Mouse (Mus musculus) stomach, postnatal 0 days (tissue): ENCODE data around the gene Trappc10. TPM values are rescaled to one million over a fixed set of nuclear protein-coding genes. Genes with fewer than 3 reads are reported as not detected.

Source experiments
- ATAC-seq: fragments of 200-750 bp; cut with Nextera tagmentation; 2 replicates; pipeline ENCODE4 v1.8.0; 2017; ENCODE audit not compliant: low FRiP score, low TSS enrichment
- DNase-seq: peaks from one replicate; pipeline ENCODE4 v3.0.0-alpha.2; 2016; ENCODE audit warnings: low spot score
- H3K27ac ChIP-seq: fragments of 300-500 bp; sonication (generic); replicated peaks from 2 replicates; pipeline ENCODE4 v1.5.1; 2014; ENCODE audit warnings: mild to moderate bottlenecking, control low read depth
- H3K27me3 ChIP-seq: fragments of 300-500 bp; sonication (generic); 2 replicates; pipeline ENCODE4 v1.6.1; 2014; ENCODE audit warnings: low read length; ENCODE audit not compliant: control insufficient read depth, insufficient read depth
- H3K36me3 ChIP-seq: fragments of 300-500 bp; sonication (generic); 2 replicates; pipeline ENCODE4 v1.6.1; 2014; ENCODE audit warnings: low read length, mixed read lengths; ENCODE audit not compliant: control insufficient read depth, insufficient read depth
- H3K4me1 ChIP-seq: fragments of 300-500 bp; sonication (generic); replicated peaks from 2 replicates; pipeline ENCODE4 v1.6.1; 2014; ENCODE audit warnings: antibody characterized with exemption; ENCODE audit not compliant: control insufficient read depth, insufficient read depth
- H3K4me2 ChIP-seq: fragments of 300-500 bp; sonication (generic); replicated peaks from 2 replicates; pipeline ENCODE4 v1.6.1; 2014; ENCODE audit warnings: low read depth, mild to moderate bottlenecking, control low read depth, moderate library complexity
- H3K4me3 ChIP-seq: fragments of 300-500 bp; sonication (generic); 2 replicates; pipeline ENCODE4 v1.5.1; 2014; ENCODE audit warnings: low read depth, low read length, control low read depth
- H3K9ac ChIP-seq: fragments of 300-500 bp; sonication (generic); 2 replicates; pipeline ENCODE4 v1.6.1; 2014; ENCODE audit warnings: mild to moderate bottlenecking, low read length, control low read depth, mixed read lengths
- H3K9me3 ChIP-seq: fragments of 300-500 bp; sonication (generic); 2 replicates; pipeline ENCODE4 v1.6.1; 2016; ENCODE audit warnings: low read length; ENCODE audit not compliant: control insufficient read depth
- CTCF ChIP-seq: IDR thresholded peaks from 2 replicates; pipeline ENCODE4 v1.5.1; 2016; ENCODE audit warnings: antibody characterized with exemption, low read depth, mild to moderate bottlenecking, moderate library complexity
- EP300 ChIP-seq: optimal IDR thresholded peaks from 2 replicates; pipeline ENCODE3; 2016; ENCODE audit warnings: antibody characterized with exemption
- WGBS: fragments of 180-500 bp; shearing (Covaris S2); extraction: QIAGEN DNeasy Blood & Tissue Kit; methylation state at CpG from one replicate; pipeline ENCODE4 v1.1.7; 2014; 5-methylcytosine and 5-hydroxymethylcytosine counted together
- polyA plus RNA-seq: library from polyadenylated mRNA; unstranded; fragments of >200 nt; fragmentation: Nextera tagmentation; extraction: Ambion mirVana; gene quantifications from 2 replicates; pipeline ENCODE4 v1.2.1, GENCODE M21; 2015

Trappc10 gene
- polyA plus RNA-seq, 1 experiment from 2014 or later = 17.8 TPM

DNA sequence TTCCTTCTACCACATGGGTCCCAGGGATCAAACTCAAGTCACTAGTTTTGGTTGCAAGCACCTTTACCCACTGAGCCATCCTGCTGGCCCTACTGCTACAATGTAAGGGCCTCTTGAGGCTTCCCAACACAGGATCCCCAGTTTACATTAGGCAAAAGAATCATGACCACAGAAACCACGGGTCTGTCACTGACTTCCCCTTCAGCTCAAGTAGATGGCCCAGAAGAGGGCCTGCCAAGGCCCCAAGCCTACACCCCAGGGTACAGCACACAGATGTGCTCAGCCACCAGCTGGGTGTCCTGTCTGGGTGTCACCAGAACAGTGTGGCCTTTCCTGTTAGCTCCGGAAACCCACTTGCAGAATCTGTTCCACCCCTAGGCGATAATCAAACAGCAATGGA is 20.3 kb upstream of the Trappc10 start:
- no peak overlapping the region for H3K4me2 ChIP-seq
- H3K36me3 ChIP-seq = no peaks in the 10 kb centered on the region
- TF ChIP-seq EP300 (no peak), CTCF (no peak)
- 75% methylated on average over 3 of the region's 3 CpGs for WGBS
- no peaks in the 10 kb centered on the region for H3K9me3 ChIP-seq
- peaks cover 5% of the 10 kb centered on the region for H3K4me1 ChIP-seq
- H3K9ac ChIP-seq = no peak overlapping the region
- no peak overlapping the region for H3K4me3 ChIP-seq
- H3K27ac ChIP-seq = no peak overlapping the region
- DNase-seq (no peak), ATAC-seq (no peak)
- H3K27me3 ChIP-seq = no peaks in the 10 kb centered on the region

DNA sequence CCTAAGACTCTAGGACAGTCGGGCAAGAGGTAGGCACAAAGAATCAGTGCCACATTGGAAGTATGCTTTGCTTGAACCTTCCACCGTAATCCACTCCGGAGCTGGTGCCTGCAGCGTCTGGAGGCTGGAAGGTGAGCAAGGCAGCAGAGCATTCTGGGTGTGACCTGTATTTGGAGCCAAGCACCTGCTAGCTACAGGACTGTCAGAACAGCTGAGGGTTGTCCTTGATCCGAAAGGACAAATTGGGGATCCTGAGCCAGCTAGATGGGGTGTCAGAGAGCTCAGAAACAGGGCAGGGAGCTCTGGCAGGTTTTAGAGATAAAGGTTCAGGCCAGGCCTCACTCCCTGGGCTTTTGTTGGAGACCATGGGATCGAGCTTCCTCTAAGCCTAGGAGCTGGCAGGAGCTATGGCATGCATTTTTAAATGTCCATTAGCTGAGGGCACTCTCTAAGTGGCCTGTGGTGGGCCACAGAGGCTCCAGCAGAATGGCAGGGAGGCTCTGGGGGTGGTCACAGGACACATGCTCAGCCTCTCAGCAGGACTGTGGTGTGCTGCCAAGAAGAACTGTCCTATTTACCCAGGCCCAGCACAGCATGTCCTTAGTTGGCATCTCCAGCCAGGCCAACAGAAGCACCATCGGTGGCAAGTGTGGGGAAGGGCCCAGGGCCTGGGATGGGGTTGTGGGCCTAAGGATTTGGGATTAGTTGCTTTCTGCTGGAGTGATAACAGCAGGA is 16.6 kb upstream of the Trappc10 start:
- 0 out of 2 replicates have a peak, but pooled peaks have one; percentile 13 for ATAC-seq
- H3K27me3 ChIP-seq = no peaks in the 10 kb centered on the region
- no peak overlapping the region for H3K27ac ChIP-seq
- H3K4me3 ChIP-seq = no peak overlapping the region
- H3K9ac ChIP-seq = no peak overlapping the region
- WGBS = 55% methylated on average over 7 of the region's 7 CpGs
- H3K4me2 ChIP-seq = no peak overlapping the region
- TF ChIP-seq CTCF (no peak), EP300 (no peak)
- H3K36me3 ChIP-seq = no peaks in the 10 kb centered on the region
- DNase-seq = no peak
- H3K9me3 ChIP-seq = no peaks in the 10 kb centered on the region
- peaks cover 5% of the 10 kb centered on the region for H3K4me1 ChIP-seq

DNA sequence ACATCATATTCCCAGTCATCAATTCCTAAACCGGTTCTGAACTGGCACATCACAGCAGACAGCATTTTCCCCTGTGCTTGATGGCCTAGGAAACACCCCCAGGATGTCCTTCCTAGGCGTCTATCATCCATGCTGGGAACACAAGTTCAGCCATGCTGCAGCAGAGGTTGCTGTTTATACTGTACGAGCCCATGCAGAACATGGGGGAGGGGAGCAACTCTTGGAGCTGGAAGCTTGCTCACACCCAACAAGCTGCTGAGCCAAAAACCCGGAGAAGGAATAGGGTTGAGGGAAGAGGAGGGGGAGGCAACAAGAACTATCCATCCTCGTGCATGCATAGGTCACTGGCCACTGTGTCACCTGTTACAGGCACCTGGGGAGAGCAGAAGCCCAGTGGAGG is 15.9 kb upstream of the Trappc10 start:
- no peaks in the 10 kb centered on the region for H3K27me3 ChIP-seq
- peak; percentile 33 for DNase-seq

DNA sequence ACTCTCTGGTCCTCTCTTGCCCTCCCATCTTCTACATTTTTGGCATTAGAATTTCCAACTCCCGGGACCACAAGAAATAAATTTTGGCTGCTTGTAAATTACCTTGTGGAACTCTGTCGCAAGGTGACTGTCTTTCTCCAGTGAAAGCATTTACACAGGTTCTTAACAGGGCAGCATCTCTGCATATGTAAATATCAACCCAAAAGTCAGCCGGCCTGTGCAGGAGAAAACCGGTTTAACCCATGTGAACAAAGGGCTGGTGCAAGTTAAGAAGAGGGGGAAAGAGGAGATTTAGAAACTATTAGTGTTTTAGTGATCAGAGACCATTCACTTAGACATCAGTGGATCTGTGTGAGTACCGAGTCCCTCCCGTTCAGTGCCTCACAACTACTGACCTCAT is 15.3 kb upstream of the Trappc10 start:
- H3K27me3 ChIP-seq = no peaks in the 10 kb centered on the region
- no peak overlapping the region for H3K4me3 ChIP-seq
- peaks cover 5% of the 10 kb centered on the region for H3K4me1 ChIP-seq
- H3K36me3 ChIP-seq = no peaks in the 10 kb centered on the region
- no peak overlapping the region for H3K9ac ChIP-seq
- H3K9me3 ChIP-seq = no peaks in the 10 kb centered on the region
- TF ChIP-seq EP300 (no peak), CTCF (no peak)
- no peak overlapping the region for H3K27ac ChIP-seq
- no peak overlapping the region for H3K4me2 ChIP-seq
- DNase-seq (no peak), ATAC-seq (0 out of 2 replicates have a peak, but pooled peaks have one; percentile 3)
- 34% methylated on average over 6 of the region's 6 CpGs for WGBS

More for the DNA sequence above, 15.9 kb upstream of the Trappc10 start:
- Histone ChIP-seq H3K4me1 (peaks cover 5% of the 10 kb centered on the region), H3K27ac (no peak overlapping the region), H3K4me2 (0 out of 2 replicates have a peak overlapping the region, but pooled peaks have one; percentile 14), H3K4me3 (no peak overlapping the region), H3K9ac (peak overlapping the region; percentile 31; the same call in 1 of the 2 replicates), H3K9me3 (no peaks in the 10 kb centered on the region), H3K36me3 (no peaks in the 10 kb centered on the region)
- ATAC-seq = peak; percentile 62; the same call in 1 of the 2 replicates
- no peak for TF ChIP-seq EP300
- TF ChIP-seq CTCF = no peak
- WGBS = 17% methylated on average over 5 of the region's 5 CpGs

DNA sequence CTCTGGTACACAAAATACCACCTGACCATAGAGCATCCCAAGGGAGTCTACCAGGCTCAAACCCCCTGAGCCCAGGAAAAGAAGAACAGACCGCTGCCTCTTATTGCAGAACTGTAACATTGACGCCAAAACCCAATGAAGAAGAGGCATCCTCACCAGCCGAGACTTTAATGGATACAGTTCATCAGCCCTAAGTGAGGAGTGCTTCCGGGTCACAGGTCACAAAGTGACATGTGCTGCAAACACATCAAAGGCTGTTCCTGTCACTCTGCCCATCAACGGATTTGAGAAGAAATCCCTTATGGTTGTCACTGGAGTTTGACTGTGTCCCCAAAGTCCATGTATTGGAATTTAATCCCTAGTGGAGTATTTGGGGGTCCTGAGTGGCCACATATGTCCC is 14.8 kb upstream of the Trappc10 start:
- Histone ChIP-seq H3K27me3 (no peaks in the 10 kb centered on the region), H3K9ac (no peak overlapping the region), H3K4me3 (no peak overlapping the region), H3K4me1 (peaks cover 5% of the 10 kb centered on the region), H3K27ac (no peak overlapping the region), H3K36me3 (no peaks in the 10 kb centered on the region), H3K9me3 (no peaks in the 10 kb centered on the region), H3K4me2 (no peak overlapping the region)
- 69% methylated on average over 5 of the region's 5 CpGs for WGBS
- ATAC-seq = no peak
- no peak for DNase-seq
- no peak for TF ChIP-seq CTCF
- no peak for TF ChIP-seq EP300

DNA sequence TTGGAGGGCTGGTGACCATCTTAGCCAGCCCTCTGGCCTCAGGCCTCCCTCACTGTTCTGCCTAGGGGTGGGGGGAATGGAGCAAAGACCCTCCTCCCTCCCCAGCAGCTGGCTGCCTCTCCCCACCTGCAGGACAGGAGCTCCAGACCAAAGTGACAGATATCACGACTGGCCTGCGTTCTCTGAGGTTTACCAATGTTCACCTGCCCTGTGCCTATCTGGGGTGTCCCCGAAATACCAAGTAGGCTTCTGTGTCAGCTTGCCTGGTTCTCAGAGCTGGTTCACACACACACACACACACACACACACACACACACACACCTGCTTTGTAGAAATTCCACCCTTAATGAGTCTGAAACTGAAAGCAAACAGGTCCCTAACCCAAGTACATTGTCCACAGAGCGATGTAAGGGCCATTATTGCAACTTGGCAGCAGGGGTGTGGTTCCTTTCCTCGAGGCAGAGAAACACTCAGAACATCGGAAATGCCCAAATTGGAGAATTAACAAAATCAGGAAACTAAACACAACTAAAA is 13.8 kb upstream of the Trappc10 start:
- Histone ChIP-seq H3K36me3 (no peaks in the 10 kb centered on the region), H3K27ac (no peak overlapping the region), H3K9me3 (no peaks in the 10 kb centered on the region), H3K4me3 (no peak overlapping the region), H3K9ac (no peak overlapping the region), H3K27me3 (no peaks in the 10 kb centered on the region), H3K4me2 (no peak overlapping the region), H3K4me1 (peaks cover 5% of the 10 kb centered on the region)
- TF ChIP-seq CTCF = no peak
- TF ChIP-seq EP300 = no peak
- 43% methylated on average over 6 of the region's 6 CpGs for WGBS
- ATAC-seq (no peak), DNase-seq (peak; percentile 34)
